8 mouse cellular contexts compared by ENCODE assay signal in genomic region chr10:96751580-96752264, GRCm38 (mm10).
A peak's percentile ranks its signal among the peaks of the same experiment; 100 is the strongest.
DNase-seq lines count a peak whose midpoint lies in the region; ATAC-seq and TF ChIP-seq lines count a peak whose summit lies in the region.

No protein-coding gene starts in this region.

- no peak for TF ChIP-seq EP300 in liver, postnatal 0 days (IDR thresholded peaks at IDR 0.05; ENCODE audit: low read depth)

- H3K36me3 ChIP-seq in C2C12 (ENCODE audit: control insufficient read depth, insufficient read depth), result no peaks in the 10 kb centered on the region
- H3K36me3 ChIP-seq in forebrain, embryonic 14.5 days (ENCODE audit: control insufficient read depth, insufficient read depth, low read length), result no peaks in the 10 kb centered on the region
- H3K36me3 ChIP-seq in liver, postnatal 0 days (replicated peaks; ENCODE audit: insufficient read depth, low read length), result no peaks in the 10 kb centered on the region
- no peaks in the 10 kb centered on the region for H3K36me3 ChIP-seq in neural tube, embryonic 14.5 days (ENCODE audit: control insufficient read depth, insufficient read depth, low read length)

- peak; percentile 82 for ATAC-seq in forebrain, embryonic 14.5 days
- ATAC-seq in liver, postnatal 0 days, result peak; percentile 67
- peak; percentile 73 for ATAC-seq in neural tube, embryonic 14.5 days (ENCODE audit: low read depth)

- no peak overlapping the region for H3K9ac ChIP-seq in forebrain, embryonic 14.5 days (ENCODE audit: low read length)
- no peak overlapping the region for H3K9ac ChIP-seq in liver, postnatal 0 days (replicated peaks)
- 0 out of 2 replicates have a peak overlapping the region, but pooled peaks have one; percentile 16 for H3K9ac ChIP-seq in neural tube, embryonic 14.5 days (replicated peaks; ENCODE audit: low read depth, low read length)

- H3K4me3 ChIP-seq in C2C12 (ENCODE audit: insufficient read depth, poor library complexity, severe bottlenecking), result no peak overlapping the region
- H3K4me3 ChIP-seq in brown adipose tissue, adult 24 weeks (ENCODE audit: insufficient read depth, low read depth, low read length), result peak overlapping the region; percentile 27
- no peak overlapping the region for H3K4me3 ChIP-seq in forebrain, embryonic 14.5 days (ENCODE audit: low read depth, low read length)
- no peak overlapping the region for H3K4me3 ChIP-seq in liver, postnatal 0 days (ENCODE audit: low read depth, low read length)
- H3K4me3 ChIP-seq in neural tube, embryonic 14.5 days (ENCODE audit: low read depth, low read length), result no peak overlapping the region

- DNase-seq in forebrain, embryonic 14.5 days (ENCODE audit: low spot score), result peak; percentile 79
- peak; percentile 93 for DNase-seq in heart, postnatal 10 days
- peak; percentile 94 to 95 for DNase-seq in kidney, postnatal 4 days
- DNase-seq in liver, postnatal 0 days, result peak; percentile 84
- peak; percentile 87 for DNase-seq in testis, postnatal 14 days (ENCODE audit: low spot score)

- H3ac ChIP-seq in C2C12 (ENCODE audit: control insufficient read depth, insufficient read length, low read depth), result peak overlapping the region; percentile 18

- no peaks in the 10 kb centered on the region for H3K9me3 ChIP-seq in forebrain, embryonic 14.5 days (replicated peaks; ENCODE audit: control insufficient read depth, low read length)
- no peaks in the 10 kb centered on the region for H3K9me3 ChIP-seq in liver, postnatal 0 days (ENCODE audit: low read length)
- no peaks in the 10 kb centered on the region for H3K9me3 ChIP-seq in neural tube, embryonic 14.5 days (ENCODE audit: control insufficient read depth, low read length)

- 21% methylated on average over 12 of the region's 12 CpGs for WGBS in forebrain, embryonic 14.5 days
- 13% methylated on average over 12 of the region's 12 CpGs for WGBS in liver, postnatal 0 days (ENCODE audit: insufficient replicate concordance)
- 7% methylated on average over 12 of the region's 12 CpGs for WGBS in neural tube, embryonic 14.5 days

- H3K27ac ChIP-seq in brown adipose tissue, adult 24 weeks (replicated peaks; ENCODE audit: low read depth, low read length), result peak overlapping the region; percentile 77
- H3K27ac ChIP-seq in forebrain, embryonic 14.5 days (ENCODE audit: low read depth, low read length), result peak overlapping the region; percentile 17; the same call in 1 of the 2 replicates
- no peak overlapping the region for H3K27ac ChIP-seq in liver, postnatal 0 days (ENCODE audit: low read depth)
- H3K27ac ChIP-seq in neural tube, embryonic 14.5 days (ENCODE audit: low read depth, low read length), result peak overlapping the region; percentile 16

- H3K4me1 ChIP-seq in brown adipose tissue, adult 24 weeks (ENCODE audit: control insufficient read depth, insufficient read depth, insufficient read length, low read length), result peaks cover 20% of the 10 kb centered on the region
- H3K4me1 ChIP-seq in forebrain, embryonic 14.5 days (ENCODE audit: control insufficient read depth, insufficient read depth, low read length), result peaks cover 16% of the 10 kb centered on the region
- H3K4me1 ChIP-seq in liver, postnatal 0 days (ENCODE audit: insufficient read depth), result peaks cover 5% of the 10 kb centered on the region; the same call in 1 of the 2 replicates
- H3K4me1 ChIP-seq in neural tube, embryonic 14.5 days (ENCODE audit: control insufficient read depth, insufficient read depth, low read length), result peaks cover 9% of the 10 kb centered on the region

- H3K79me2 ChIP-seq in C2C12 (ENCODE audit: control insufficient read depth, insufficient read depth), result no peaks in the 10 kb centered on the region

- no peaks in the 10 kb centered on the region for H3K79me3 ChIP-seq in C2C12 (ENCODE audit: low read depth)

- peak overlapping the region; percentile 20 for H3K4me2 ChIP-seq in forebrain, embryonic 14.5 days (ENCODE audit: low read length)
- H3K4me2 ChIP-seq in liver, postnatal 0 days (ENCODE audit: low read depth, low read length), result peak overlapping the region; percentile 44
- H3K4me2 ChIP-seq in neural tube, embryonic 14.5 days (ENCODE audit: low read depth, low read length), result peak overlapping the region; percentile 33; the same call in 1 of the 2 replicates

- intact Hi-C loops in heart, postnatal 10 days (cut with DNase I), result loop anchor here (5.0 kb wide), 4 partner anchors 129 to 561 kb away; no protein-coding TSS in a partner anchor

- no peaks in the 10 kb centered on the region for H3K27me3 ChIP-seq in C2C12 (ENCODE audit: control insufficient read depth, insufficient read depth, insufficient read length)
- H3K27me3 ChIP-seq in forebrain, embryonic 14.5 days (replicated peaks; ENCODE audit: control insufficient read depth, insufficient read depth, low read length), result no peaks in the 10 kb centered on the region
- no peaks in the 10 kb centered on the region for H3K27me3 ChIP-seq in liver, postnatal 0 days (ENCODE audit: insufficient read depth, low read length)
- H3K27me3 ChIP-seq in neural tube, embryonic 14.5 days (ENCODE audit: control insufficient read depth, insufficient read depth, low read length), result no peaks in the 10 kb centered on the region

- TF ChIP-seq CTCF in C2C12 (IDR thresholded peaks at IDR 0.05; ENCODE audit: control insufficient read depth, insufficient read depth, insufficient read length), result no peak
- no peak for TF ChIP-seq CTCF in liver, postnatal 0 days (IDR thresholded peaks at IDR 0.05; ENCODE audit: low read depth)

TF ChIP-seq in C2C12, 6 proteins besides CTCF, POLR2A, EP300 and RAD21:
- peak; percentile 7 for TF ChIP-seq MYOD1 (IDR thresholded peaks at IDR 0.05; ENCODE audit: control insufficient read depth, insufficient read length, low read depth)
- no peak for TF ChIP-seq USF1 (IDR thresholded peaks at IDR 0.05; ENCODE audit: low read depth)
